Mouse (Mus musculus) 3134 (cell line): ENCODE measurements around the gene Zeb2.

ENCODE experiments used
- DNase-seq: peaks from one replicate; pipeline ENCODE4 v3.0.0-alpha.2; 2011; ENCODE audit warnings: low spot score; ENCODE audit not compliant: insufficient read length; ENCODE audit errors: extremely low read depth

Gene Zeb2

GRCm38 (mm10) chr2:45117087-45117561 is at the start of gene Zeb2:
Gene Zeb2 (minus strand): TSS chr2:45117395.
- DNase-seq = no peak

- DNase-seq = no peak
Measured at GRCm38 (mm10) chr2:45158785-45159184, 41.6 kb upstream of the Zeb2 start.

- no peak for DNase-seq
Measured at GRCm38 (mm10) chr2:45158351-45158782, 41.2 kb upstream of the Zeb2 start.

GRCm38 (mm10) chr2:45153315-45153714 is 36.1 kb upstream of the Zeb2 start:
- DNase-seq = no peak

GRCm38 (mm10) chr2:45143162-45143561 is 26.0 kb upstream of the Zeb2 start:
- no peak for DNase-seq

GRCm38 (mm10) chr2:45138906-45139305 is 21.7 kb upstream of the Zeb2 start:
- no peak for DNase-seq

GRCm38 (mm10) chr2:45136783-45137182 is 19.6 kb upstream of the Zeb2 start:
- no peak for DNase-seq

GRCm38 (mm10) chr2:45133225-45133624 is 16.0 kb upstream of the Zeb2 start:
- no peak for DNase-seq

- DNase-seq = no peak
Measured at GRCm38 (mm10) chr2:45130461-45131156, 13.4 kb upstream of the Zeb2 start.

- DNase-seq = no peak
Measured at GRCm38 (mm10) chr2:45129556-45129955, 12.4 kb upstream of the Zeb2 start.

- DNase-seq = no peak
Measured at GRCm38 (mm10) chr2:45128696-45129095, 11.5 kb upstream of the Zeb2 start.

- no peak for DNase-seq
Measured at GRCm38 (mm10) chr2:45126401-45126800, 9.2 kb upstream of the Zeb2 start.

GRCm38 (mm10) chr2:45125181-45125580 is 8.0 kb upstream of the Zeb2 start:
- DNase-seq = no peak

GRCm38 (mm10) chr2:45123490-45123889 is 6.3 kb upstream of the Zeb2 start:
- DNase-seq = no peak

- DNase-seq = no peak
Measured at GRCm38 (mm10) chr2:45118121-45118520, 926 bp upstream of the Zeb2 start.

GRCm38 (mm10) chr2:45117592-45117991 is 397 bp upstream of the Zeb2 start:
- DNase-seq = no peak

- no peak for DNase-seq
Measured at GRCm38 (mm10) chr2:45116531-45117024, 617 bp downstream of the Zeb2 start.

- no peak for DNase-seq
Measured at GRCm38 (mm10) chr2:45115720-45116495, 1.3 kb downstream of the Zeb2 start.

- no peak for DNase-seq
Measured at GRCm38 (mm10) chr2:45115211-45115610, 2.0 kb downstream of the Zeb2 start.

- DNase-seq = no peak
Measured at GRCm38 (mm10) chr2:45114596-45114995, 2.6 kb downstream of the Zeb2 start.

- no peak for DNase-seq
Measured at GRCm38 (mm10) chr2:45113912-45114311, 3.3 kb downstream of the Zeb2 start.
